Mouse (Mus musculus) myocyte (in vitro differentiated cells): Measurements from ENCODE around the gene Tmem91. TPM values are rescaled to one million over a fixed set of nuclear protein-coding genes. Genes with fewer than 3 reads are reported as not detected.
"Not testable (repeated sequence)": the region's sequence is repeated elsewhere in the genome, so short reads cannot be mapped to it uniquely, and the experiment has no call there.

ENCODE experiments used
- H3K27me3 ChIP-seq: one replicate; pipeline ENCODE4 v1.6.1; 2011; ENCODE audit not compliant: control insufficient read depth, insufficient read depth, insufficient read length
- H3K36me3 ChIP-seq: one replicate; pipeline ENCODE4 v1.6.1; 2011; ENCODE audit not compliant: control insufficient read depth, insufficient read depth
- H3K4me2 ChIP-seq: one replicate; pipeline ENCODE4 v1.6.1; 2011; ENCODE audit warnings: low read depth, control low read depth
- H3K4me3 ChIP-seq: one replicate; pipeline ENCODE4 v1.5.1; 2011; ENCODE audit warnings: mild to moderate bottlenecking, control low read depth, moderate library complexity
- H3K79me2 ChIP-seq: one replicate; pipeline ENCODE4 v1.6.1; 2011; ENCODE audit not compliant: control insufficient read depth, insufficient read depth
- H3ac ChIP-seq: one replicate; pipeline ENCODE4 v1.6.1; 2011; ENCODE audit not compliant: control insufficient read depth, insufficient read length
- CEBPB ChIP-seq: IDR thresholded peaks from 2 replicates; pipeline ENCODE4 v1.6.1; 2011; ENCODE audit warnings: mild to moderate bottlenecking, moderate library complexity; ENCODE audit not compliant: poor library complexity, insufficient read depth, severe bottlenecking
- E2F4 ChIP-seq: IDR thresholded peaks from one replicate; pipeline ENCODE4 v1.6.1; 2011; ENCODE audit warnings: mild to moderate bottlenecking, control low read depth, moderate library complexity; ENCODE audit not compliant: insufficient read depth
- MAX ChIP-seq: IDR thresholded peaks from one replicate; pipeline ENCODE4 v1.6.1; 2011; ENCODE audit warnings: low read depth, mild to moderate bottlenecking, control low read depth
- MYOD1 ChIP-seq, 3 experiments: IDR thresholded peaks; one replicate each; pipeline ENCODE4 v1.6.1; 2011; ENCODE audit warnings: control low read depth in 2 of 3, low read depth in 2 of 3, mild to moderate bottlenecking in 2 of 3, moderate library complexity in 1 of 3; ENCODE audit not compliant: insufficient read length in 2 of 3, control insufficient read depth in 1 of 3
- MYOG ChIP-seq, 3 experiments: IDR thresholded peaks; one replicate each; pipeline ENCODE4 v1.6.1; 2011; ENCODE audit warnings: control low read depth in 2 of 3, low read depth in 2 of 3, mild to moderate bottlenecking in 2 of 3; ENCODE audit not compliant: insufficient read length in 2 of 3, control insufficient read depth in 1 of 3, insufficient read depth in 1 of 3
- POLR2A ChIP-seq: IDR thresholded peaks from one replicate; pipeline ENCODE4 v1.6.1; 2011; ENCODE audit warnings: low read depth, mild to moderate bottlenecking, control low read depth, moderate library complexity; ENCODE audit not compliant: insufficient read length
- POLR2AphosphoS2 ChIP-seq: IDR thresholded peaks from one replicate; pipeline ENCODE4 v1.6.1; 2011; ENCODE audit warnings: low read depth, control low read depth; ENCODE audit not compliant: insufficient read length
- REST ChIP-seq: IDR thresholded peaks from one replicate; pipeline ENCODE4 v1.6.1; 2011; ENCODE audit warnings: mild to moderate bottlenecking, control low read depth, moderate library complexity; ENCODE audit not compliant: insufficient read depth, insufficient read length
- SRF ChIP-seq: IDR thresholded peaks from one replicate; pipeline ENCODE4 v1.6.1; 2011; ENCODE audit warnings: low read depth; ENCODE audit not compliant: control insufficient read depth, insufficient read length
- TCF12 ChIP-seq: IDR thresholded peaks from one replicate; pipeline ENCODE4 v1.6.1; 2011; ENCODE audit warnings: mild to moderate bottlenecking, control low read depth; ENCODE audit not compliant: poor library complexity, insufficient read depth, severe bottlenecking
- TCF3 ChIP-seq: IDR thresholded peaks from one replicate; pipeline ENCODE4 v1.6.1; 2011; ENCODE audit warnings: low read depth, control low read depth; ENCODE audit not compliant: insufficient read length
- USF1 ChIP-seq: IDR thresholded peaks from one replicate; pipeline ENCODE4 v1.6.1; 2011; ENCODE audit warnings: low read depth, mild to moderate bottlenecking, control low read depth, moderate library complexity
- polyA plus RNA-seq: library from polyadenylated mRNA; unstranded; fragments of >200 nt; fragmentation: generic; extraction: Trizol; gene quantifications from one replicate; pipeline ENCODE4 v1.2.1, GENCODE M21; 2012; ENCODE audit warnings: missing spikeins

Tmem91 gene
- polyA plus RNA-seq: 0.40 TPM

- TF ChIP-seq MYOG (IDR thresholded peaks at IDR 0.05; ENCODE audit: control insufficient read depth in 1 of 3, insufficient read depth in 1 of 3, insufficient read length in 2 of 3, low read depth in 2 of 3): no peak
- TF ChIP-seq TCF12: no peak
- TF ChIP-seq USF1: no peak
- TF ChIP-seq TCF3: no peak
- Histone ChIP-seq H3K36me3 (no peaks in the 10 kb centered on the region), H3ac (no peak within 1 kb of the TSS), H3K4me2 (no peak within 1 kb of the TSS), H3K4me3 (no peak within 1 kb of the TSS), H3K27me3 (peaks cover 4% of the 10 kb centered on the region), H3K79me2 (no peaks in the 10 kb centered on the region)
Measured at GRCm38 (mm10) chr7:25674719-25675300, at the start of gene Tmem91. Gene Tmem91, minus strand, starts transcription at chr7:25675166.

- H3K4me2 ChIP-seq, H3K4me3 ChIP-seq, H3ac ChIP-seq, H3K27me3 ChIP-seq: not testable (repeated sequence)
- H3K36me3 ChIP-seq: peaks cover 33% of the 10 kb centered on the region
- H3K79me2 ChIP-seq: peaks cover 19% of the 10 kb centered on the region
Measured at GRCm38 (mm10) chr7:25721776-25722175, 46.8 kb upstream of the Tmem91 start.

GRCm38 (mm10) chr7:25720760-25721159, 45.8 kb upstream of the Tmem91 start:
- H3K36me3 ChIP-seq: peaks cover 28% of the 10 kb centered on the region
- no peak overlapping the region for H3ac ChIP-seq
- no peak overlapping the region for H3K4me3 ChIP-seq
- H3K4me2 ChIP-seq: no peak overlapping the region
- H3K27me3 ChIP-seq: no peaks in the 10 kb centered on the region
- H3K79me2 ChIP-seq: peaks cover 21% of the 10 kb centered on the region
- TF ChIP-seq CEBPB (no peak), REST (no peak), SRF (no peak), POLR2AphosphoS2 (peak; percentile 34)

GRCm38 (mm10) chr7:25719761-25720610, 45.0 kb upstream of the Tmem91 start:
- Histone ChIP-seq H3K27me3 (no peaks in the 10 kb centered on the region), H3ac (no peak overlapping the region), H3K79me2 (peaks cover 21% of the 10 kb centered on the region), H3K4me2 (peak overlapping the region; percentile 87), H3K36me3 (peaks cover 25% of the 10 kb centered on the region), H3K4me3 (peak overlapping the region; percentile 73)
- TF ChIP-seq SRF: no peak
- TF ChIP-seq CEBPB: no peak
- TF ChIP-seq POLR2AphosphoS2: peak; percentile 91
- TF ChIP-seq MYOG (IDR thresholded peaks at IDR 0.05; ENCODE audit: control insufficient read depth in 1 of 3, insufficient read depth in 1 of 3, insufficient read length in 2 of 3, low read depth in 2 of 3): no peak
- no peak for TF ChIP-seq MAX

GRCm38 (mm10) chr7:25718788-25719417, 43.9 kb upstream of the Tmem91 start, which contains the start of gene Ccdc97:
Gene Ccdc97, minus strand, starts transcription at chr7:25719088.
- H3K36me3 ChIP-seq: peaks cover 23% of the 10 kb centered on the region

More at GRCm38 (mm10) chr7:25718788-25719417, 43.9 kb upstream of the Tmem91 start, which contains the start of gene Ccdc97:
- H3ac ChIP-seq: peak within 1 kb of the TSS; percentile 37
- H3K4me2 ChIP-seq: peak within 1 kb of the TSS; percentile 87
- H3K4me3 ChIP-seq: peak within 1 kb of the TSS; percentile 73
- peaks cover 21% of the 10 kb centered on the region for H3K79me2 ChIP-seq
- H3K27me3 ChIP-seq: no peaks in the 10 kb centered on the region
- no peak for TF ChIP-seq MAX
- TF ChIP-seq MYOG (IDR thresholded peaks at IDR 0.05; ENCODE audit: control insufficient read depth in 1 of 3, insufficient read depth in 1 of 3, insufficient read length in 2 of 3, low read depth in 2 of 3): no peak
- TF ChIP-seq TCF12: no peak
- no peak for TF ChIP-seq TCF3
- TF ChIP-seq E2F4: no peak
- peak; percentile 94 for TF ChIP-seq CEBPB
- peak; percentile 66 for TF ChIP-seq POLR2A
- TF ChIP-seq REST: no peak
- TF ChIP-seq USF1: no peak
- TF ChIP-seq POLR2AphosphoS2: peak; percentile 96
- no peak for TF ChIP-seq MYOD1 (IDR thresholded peaks at IDR 0.05; ENCODE audit: control insufficient read depth in 1 of 3, insufficient read length in 2 of 3, low read depth in 2 of 3)
- TF ChIP-seq SRF: no peak
